Mouse (Mus musculus) MEL (cell line): Measurements from ENCODE around the gene Sirt4.

ENCODE experiments used
- MAFK ChIP-seq: IDR thresholded peaks from 2 replicates; pipeline ENCODE4 v1.6.1; 2011; ENCODE audit warnings: low read depth, mild to moderate bottlenecking, low read length, improper control_type of control experiment, borderline replicate concordance
- POLR2A ChIP-seq, 2 experiments: IDR thresholded peaks; 2 replicates each; pipeline ENCODE4 v1.6.1; 2011 to 2012; ENCODE audit warnings: low read length in 2 of 2, mild to moderate bottlenecking in 2 of 2, control low read depth in 1 of 2, improper control_type of control experiment in 1 of 2, low read depth in 1 of 2, moderate library complexity in 1 of 2; ENCODE audit not compliant: control insufficient read depth in 1 of 2, insufficient read depth in 1 of 2, poor library complexity in 1 of 2

GRCm38 (mm10) chr5:115512375-115512774 lies 27.9 kb upstream of the Sirt4 start:
- no peak for TF ChIP-seq MAFK
- TF ChIP-seq POLR2A (IDR thresholded peaks at IDR 0.05; ENCODE audit: control insufficient read depth in 1 of 2, insufficient read depth in 1 of 2, low read depth in 1 of 2, low read length in 2 of 2, poor library complexity in 1 of 2), result no peak
